In genomic region chr3:89410864-89411263, GRCm38 (mm10) we compare ENCODE assay signal across 8 mouse cellular contexts. TPM values are rescaled to one million over a fixed set of nuclear protein-coding genes. Genes with fewer than 3 reads are reported as not detected.
DNase-seq lines count a peak whose midpoint lies in the region; ATAC-seq and TF ChIP-seq lines count a peak whose summit lies in the region.

No protein-coding gene starts in this region.

- peaks cover 17% of the 10 kb centered on the region for H3K36me3 ChIP-seq in heart, embryonic 11.5 days (ENCODE audit: control insufficient read depth, insufficient read depth, low read length)
- peaks cover 58% of the 10 kb centered on the region for H3K36me3 ChIP-seq in E14TG2a.4 (ENCODE audit: insufficient read depth, low read length)
- peaks cover 23% of the 10 kb centered on the region for H3K36me3 ChIP-seq in forebrain, embryonic 15.5 days
- peaks cover 55% of the 10 kb centered on the region for H3K36me3 ChIP-seq in liver, embryonic 15.5 days (replicated peaks)

- no peak for TF ChIP-seq CTCF in E14TG2a.4 (conservative IDR thresholded peaks at IDR 0.05; ENCODE audit: low read length)

- H3K9me3 ChIP-seq in heart, embryonic 11.5 days (replicated peaks; ENCODE audit: control insufficient read depth, low read length), result no peaks in the 10 kb centered on the region
- H3K9me3 ChIP-seq in E14TG2a.4 (ENCODE audit: low read length), result no peaks in the 10 kb centered on the region
- no peaks in the 10 kb centered on the region for H3K9me3 ChIP-seq in forebrain, embryonic 15.5 days
- H3K9me3 ChIP-seq in liver, embryonic 15.5 days (replicated peaks), result no peaks in the 10 kb centered on the region

- peak overlapping the region; percentile 67 for H3K4me2 ChIP-seq in heart, embryonic 11.5 days
- H3K4me2 ChIP-seq in forebrain, embryonic 15.5 days (replicated peaks), result peak overlapping the region; percentile 67
- H3K4me2 ChIP-seq in liver, embryonic 15.5 days, result peak overlapping the region; percentile 76

- ATAC-seq in heart, embryonic 11.5 days (replicated peaks; ENCODE audit: insufficient number of reproducible peaks, low FRiP score, low TSS enrichment), result no peak
- ATAC-seq in forebrain, embryonic 15.5 days (replicated peaks), result no peak
- no peak for ATAC-seq in liver, embryonic 15.5 days (ENCODE audit: insufficient read depth)
- ATAC-seq in megakaryocyte-erythroid progenitor cell, adult 5-6 weeks (replicated peaks; ENCODE audit: low FRiP score, low TSS enrichment, poor library complexity, severe bottlenecking), result no peak

- peak overlapping the region; percentile 67 for H3K4me3 ChIP-seq in heart, embryonic 11.5 days (ENCODE audit: low read depth, low read length)
- peak overlapping the region; percentile 85 for H3K4me3 ChIP-seq in E14TG2a.4 (replicated peaks; ENCODE audit: low read length)
- H3K4me3 ChIP-seq in forebrain, embryonic 15.5 days, result peak overlapping the region; percentile 69
- peak overlapping the region; percentile 69 for H3K4me3 ChIP-seq in liver, embryonic 15.5 days (replicated peaks)

- no peak overlapping the region for H3K27ac ChIP-seq in heart, embryonic 11.5 days (ENCODE audit: low read depth, low read length)
- H3K27ac ChIP-seq in forebrain, embryonic 15.5 days (replicated peaks), result peak overlapping the region; percentile 71; the same call in 1 of the 2 replicates
- 0 out of 2 replicates have a peak overlapping the region, but pooled peaks have one; percentile 15 for H3K27ac ChIP-seq in liver, embryonic 15.5 days (replicated peaks)

- no peaks in the 10 kb centered on the region for H3K27me3 ChIP-seq in heart, embryonic 11.5 days (ENCODE audit: control insufficient read depth, insufficient read depth, low read length)
- H3K27me3 ChIP-seq in E14TG2a.4 (ENCODE audit: insufficient read depth, low read length), result no peaks in the 10 kb centered on the region
- H3K27me3 ChIP-seq in forebrain, embryonic 15.5 days, result no peaks in the 10 kb centered on the region
- H3K27me3 ChIP-seq in liver, embryonic 15.5 days, result no peaks in the 10 kb centered on the region

- H3K9ac ChIP-seq in heart, embryonic 11.5 days (ENCODE audit: low read depth, low read length), result peak overlapping the region; percentile 77
- H3K9ac ChIP-seq in forebrain, embryonic 15.5 days (replicated peaks), result peak overlapping the region; percentile 60
- peak overlapping the region; percentile 53 for H3K9ac ChIP-seq in liver, embryonic 15.5 days

- H3K4me1 ChIP-seq in heart, embryonic 11.5 days (ENCODE audit: control insufficient read depth, insufficient read depth, low read length), result peaks cover 6% of the 10 kb centered on the region
- H3K4me1 ChIP-seq in E14TG2a.4 (replicated peaks; ENCODE audit: low read depth, low read length), result peaks cover 59% of the 10 kb centered on the region
- peaks cover 19% of the 10 kb centered on the region for H3K4me1 ChIP-seq in forebrain, embryonic 15.5 days
- H3K4me1 ChIP-seq in liver, embryonic 15.5 days (replicated peaks), result peaks cover 16% of the 10 kb centered on the region

- intact Hi-C loops in heart, postnatal 14 days (cut with DNase I), result loop anchor here (2.0 kb wide), 1 partner anchor 14 kb away; no protein-coding TSS in a partner anchor
- intact Hi-C loops in gastrocnemius, postnatal 36 days (cut with DNase I), result no loop called here

- WGBS in heart, embryonic 11.5 days (ENCODE audit: insufficient replicate concordance), result 79% methylated on average over 10 of the region's 10 CpGs
- WGBS in forebrain, embryonic 15.5 days, result 78% methylated on average over 10 of the region's 10 CpGs
- WGBS in liver, embryonic 15.5 days (ENCODE audit: insufficient replicate concordance), result 65% methylated on average over 10 of the region's 10 CpGs

- DNase-seq in heart, postnatal 14 days, result no peak
- DNase-seq in gastrocnemius, postnatal 36 days, result no peak
- no peak for DNase-seq in thymus, postnatal 10 days (ENCODE audit: low spot score in 2 of 2)

RNA-seq across cellular contexts. Expression of gene Flad1, which starts 0.8 kb away (rescaled TPM):
- 33.7 and 34.2 TPM in 2 replicates for polyA plus RNA-seq in heart, embryonic 11.5 days (2014; fragmentation: Nextera tagmentation; extraction: Ambion mirVana)
- total RNA-seq in heart, postnatal 14 days (2021), result 10 to 100 TPM; 44.7 to 46.1 TPM
- polyA plus RNA-seq in forebrain, embryonic 15.5 days (2015; fragmentation: Nextera tagmentation; extraction: Ambion mirVana), result 42.0 and 42.3 TPM in 2 replicates
- 14.3 and 16.4 TPM in 2 replicates for polyA plus RNA-seq in liver, embryonic 15.5 days (2015; fragmentation: Nextera tagmentation; extraction: Ambion mirVana)
- total RNA-seq in megakaryocyte-erythroid progenitor cell, adult 5-6 weeks (2014; fragmentation: Nextera tagmentation), result 24.8 and 27.7 TPM in 2 replicates
- total RNA-seq in megakaryocyte-erythroid progenitor cell, adult 5-6 weeks (2017), result 10.7 and 12.6 TPM in 2 replicates
- total RNA-seq in gastrocnemius, postnatal 36 days (2021), result 10 to 100 TPM; 36.7 to 43.6 TPM

RNA-seq across cellular contexts. Expression of gene Cks1b, which starts 7.3 kb away (rescaled TPM):
- polyA plus RNA-seq in heart, embryonic 11.5 days (2014; fragmentation: Nextera tagmentation; extraction: Ambion mirVana), result 399 and 411 TPM in 2 replicates
- 10 to 100 TPM in 1 of 2 experiments, 1 to 10 TPM in 1; 7.9 to 14.4 TPM for total RNA-seq in heart, postnatal 14 days (2021)
- 165 and 196 TPM in 2 replicates for polyA plus RNA-seq in forebrain, embryonic 15.5 days (2015; fragmentation: Nextera tagmentation; extraction: Ambion mirVana)
- 210 and 229 TPM in 2 replicates for polyA plus RNA-seq in liver, embryonic 15.5 days (2015; fragmentation: Nextera tagmentation; extraction: Ambion mirVana)
- 185 and 237 TPM in 2 replicates for total RNA-seq in megakaryocyte-erythroid progenitor cell, adult 5-6 weeks (2014; fragmentation: Nextera tagmentation)
- total RNA-seq in megakaryocyte-erythroid progenitor cell, adult 5-6 weeks (2017), result 127 and 184 TPM in 2 replicates
- 1 to 10 TPM; 3.4 to 4.8 TPM for total RNA-seq in gastrocnemius, postnatal 36 days (2021)

RNA-seq across cellular contexts. Expression of gene Shc1, which starts 7.4 kb away (rescaled TPM):
- 42.3 and 51.5 TPM in 2 replicates for polyA plus RNA-seq in heart, embryonic 11.5 days (2014; fragmentation: Nextera tagmentation; extraction: Ambion mirVana)
- 10 to 100 TPM; 45.0 to 47.5 TPM for total RNA-seq in heart, postnatal 14 days (2021)
- 14.3 and 15.8 TPM in 2 replicates for polyA plus RNA-seq in forebrain, embryonic 15.5 days (2015; fragmentation: Nextera tagmentation; extraction: Ambion mirVana)
- polyA plus RNA-seq in liver, embryonic 15.5 days (2015; fragmentation: Nextera tagmentation; extraction: Ambion mirVana), result 44.8 and 50.6 TPM in 2 replicates
- total RNA-seq in megakaryocyte-erythroid progenitor cell, adult 5-6 weeks (2014; fragmentation: Nextera tagmentation), result 95.9 and 113 TPM in 2 replicates
- total RNA-seq in megakaryocyte-erythroid progenitor cell, adult 5-6 weeks (2017), result 40.2 and 68.5 TPM in 2 replicates
- 10 to 100 TPM; 20.2 TPM for total RNA-seq in gastrocnemius, postnatal 36 days (2021)

RNA-seq across cellular contexts. Expression of gene Lenep, which starts 8.3 kb away (rescaled TPM):
- polyA plus RNA-seq in heart, embryonic 11.5 days (2014; fragmentation: Nextera tagmentation; extraction: Ambion mirVana), result not detected in 2 replicates
- total RNA-seq in heart, postnatal 14 days (2021), result under 1 TPM in 1 of 2 experiments, not detected in 1; 0.98 TPM
- 0.64 and 0.82 TPM in 2 replicates for polyA plus RNA-seq in forebrain, embryonic 15.5 days (2015; fragmentation: Nextera tagmentation; extraction: Ambion mirVana)
- polyA plus RNA-seq in liver, embryonic 15.5 days (2015; fragmentation: Nextera tagmentation; extraction: Ambion mirVana), result not detected in 2 replicates
- 3.5 and 3.6 TPM in 2 replicates for total RNA-seq in megakaryocyte-erythroid progenitor cell, adult 5-6 weeks (2014; fragmentation: Nextera tagmentation)
- not detected in 2 replicates for total RNA-seq in megakaryocyte-erythroid progenitor cell, adult 5-6 weeks (2017)
- under 1 TPM in 1 of 2 experiments, not detected in 1; 0.25 TPM for total RNA-seq in gastrocnemius, postnatal 36 days (2021)

RNA-seq across cellular contexts. Expression of gene Zbtb7b, which starts 16.3 kb away (rescaled TPM):
- 1.2 and 2.2 TPM in 2 replicates for polyA plus RNA-seq in heart, embryonic 11.5 days (2014; fragmentation: Nextera tagmentation; extraction: Ambion mirVana)
- total RNA-seq in heart, postnatal 14 days (2021), result 10 to 100 TPM; 18.4 to 27.3 TPM
- 0.37 and 0.52 TPM in 2 replicates for polyA plus RNA-seq in forebrain, embryonic 15.5 days (2015; fragmentation: Nextera tagmentation; extraction: Ambion mirVana)
- 2.3 and 3.3 TPM in 2 replicates for polyA plus RNA-seq in liver, embryonic 15.5 days (2015; fragmentation: Nextera tagmentation; extraction: Ambion mirVana)
- total RNA-seq in megakaryocyte-erythroid progenitor cell, adult 5-6 weeks (2014; fragmentation: Nextera tagmentation), result 5.0 and 6.6 TPM in 2 replicates
- total RNA-seq in megakaryocyte-erythroid progenitor cell, adult 5-6 weeks (2017), result 7.3 and 11.5 TPM in 2 replicates
- 10 to 100 TPM; 23.4 to 24.5 TPM for total RNA-seq in gastrocnemius, postnatal 36 days (2021)

Comparison
In these comparisons a context has a peak if more than half of its experiments do, and no peak if none do; other contexts are left out.
1. RNA of gene Cks1b, which starts 7.3 kb away (total RNA-seq): 127 to 237 TPM in megakaryocyte-erythroid progenitor cell, adult 5-6 weeks; 7.9 to 14.4 TPM in heart, postnatal 14 days and 3.4 to 4.8 TPM in gastrocnemius, postnatal 36 days; every median in the first group is over 4 times any median in the second.
2. Peak in every context shown above with its lines, with median percentiles within 50 percentile points of each other: H3K4me2 ChIP-seq, H3K4me3 ChIP-seq and H3K9ac ChIP-seq.